Mouse (Mus musculus) mesoderm, embryonic 11.5 days (tissue): Measurements from ENCODE around the gene Gse1.

ENCODE experiments used
- DNase-seq: peaks from one replicate; pipeline ENCODE4 v3.0.0-alpha.2; 2012; ENCODE audit warnings: low read depth, low spot score

Gse1 gene

DNA sequence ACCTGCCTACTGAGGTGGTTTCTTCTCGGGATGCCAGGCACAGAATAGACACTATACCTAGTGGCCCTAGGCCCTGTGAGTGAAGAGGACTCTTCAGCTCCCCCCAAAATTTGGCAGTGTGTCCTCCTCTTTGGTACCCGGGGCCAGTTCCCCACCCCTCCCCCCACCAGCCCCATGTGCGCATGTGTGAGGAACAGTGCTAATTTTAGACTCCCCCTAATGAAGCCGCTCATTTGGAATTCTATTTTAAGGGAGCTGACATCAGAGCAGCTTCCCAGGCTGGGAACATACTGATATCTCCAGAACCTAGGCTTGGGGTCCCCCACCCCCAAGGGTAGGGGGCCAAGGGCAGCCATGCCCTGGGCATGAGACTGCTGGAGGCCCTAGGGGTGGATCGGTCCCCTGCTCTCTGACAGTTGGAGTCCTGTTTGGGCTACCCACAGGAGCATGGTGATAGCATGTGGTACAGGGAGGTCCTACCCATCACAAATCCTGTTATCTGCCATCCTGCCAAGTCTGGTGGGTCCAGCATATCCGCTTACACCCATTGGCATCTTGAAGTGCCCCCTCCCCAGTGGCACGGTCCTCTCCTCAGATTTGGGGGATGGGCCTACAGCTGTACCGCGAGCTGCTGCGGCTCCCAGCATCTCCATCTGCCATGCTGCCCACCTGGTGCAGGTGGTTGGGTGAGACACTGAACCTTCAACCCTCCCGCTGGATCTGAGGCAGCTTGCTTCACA is 322.9 kb downstream of the Gse1 start:
- DNase-seq: no peak

GRCm38 (mm10) chr8:120551677-120551980 is 323.4 kb downstream of the Gse1 start:
- DNase-seq: no peak

GRCm38 (mm10) chr8:120552509-120552908 is 324.3 kb downstream of the Gse1 start:
- no peak for DNase-seq

GRCm38 (mm10) chr8:120553441-120554123 is 325.3 kb downstream of the Gse1 start:
- no peak for DNase-seq

DNA sequence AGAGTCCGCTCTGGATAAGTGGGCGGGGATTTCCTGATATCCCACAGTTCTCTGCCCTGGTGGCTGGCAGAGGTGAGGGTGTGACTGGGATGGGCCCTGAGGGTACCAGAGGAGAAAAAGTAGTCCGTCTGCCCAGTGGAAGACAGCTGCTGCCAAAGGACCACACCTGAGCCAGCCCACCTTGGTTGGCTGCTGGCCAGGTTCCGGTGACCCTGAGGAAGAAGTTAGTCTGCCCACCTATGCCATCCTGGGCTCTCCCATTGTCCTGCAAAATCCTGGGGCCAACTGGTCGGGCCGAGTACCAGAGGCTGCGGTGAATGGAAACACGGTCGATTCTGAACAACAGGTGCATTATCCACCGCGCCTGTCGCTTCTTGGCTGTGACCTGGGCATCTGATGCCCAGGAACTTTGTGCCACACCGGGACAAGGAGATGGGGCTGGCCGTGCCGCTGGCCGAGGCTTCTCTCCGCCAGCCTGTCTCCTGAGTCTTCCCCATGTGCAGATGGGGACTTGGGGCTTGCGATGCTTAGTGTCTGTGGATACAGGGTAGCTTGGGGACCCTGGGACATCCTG is 326.3 kb downstream of the Gse1 start:
- no peak for DNase-seq

DNA sequence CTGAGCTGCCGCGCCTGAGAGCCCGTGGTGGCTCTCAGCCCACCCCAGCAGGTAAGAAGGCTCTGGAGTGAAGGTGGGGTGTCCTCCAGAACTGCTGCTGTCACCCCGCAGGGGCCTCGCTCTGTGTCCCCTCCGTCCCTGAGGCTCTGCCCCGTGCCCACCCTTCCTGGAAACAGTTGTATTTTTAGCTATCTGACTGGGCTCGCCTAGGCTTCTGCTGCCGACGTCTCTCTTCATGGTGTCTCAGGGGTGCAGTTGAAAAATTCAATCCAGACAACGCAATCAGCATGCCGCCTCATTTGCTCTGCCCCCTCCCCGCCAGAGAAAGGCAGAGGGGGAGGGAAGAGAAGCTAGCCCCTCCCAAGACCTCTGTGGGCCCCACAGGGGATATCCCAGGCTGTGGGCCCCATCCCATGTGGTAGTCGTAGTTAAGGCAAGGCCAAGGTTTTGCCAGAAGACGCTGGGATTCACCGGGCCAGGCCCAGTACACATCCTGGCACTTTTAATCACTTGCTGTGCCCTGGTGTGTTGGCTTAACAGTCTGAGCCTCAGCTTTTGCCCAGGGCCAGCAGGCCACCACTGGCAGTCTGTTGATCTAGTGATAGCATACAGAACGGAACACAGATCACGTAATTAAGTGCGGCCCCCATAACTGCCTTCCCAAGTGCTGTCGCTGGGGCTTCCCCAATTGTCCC is 328.1 kb downstream of the Gse1 start:
- no peak for DNase-seq

DNA sequence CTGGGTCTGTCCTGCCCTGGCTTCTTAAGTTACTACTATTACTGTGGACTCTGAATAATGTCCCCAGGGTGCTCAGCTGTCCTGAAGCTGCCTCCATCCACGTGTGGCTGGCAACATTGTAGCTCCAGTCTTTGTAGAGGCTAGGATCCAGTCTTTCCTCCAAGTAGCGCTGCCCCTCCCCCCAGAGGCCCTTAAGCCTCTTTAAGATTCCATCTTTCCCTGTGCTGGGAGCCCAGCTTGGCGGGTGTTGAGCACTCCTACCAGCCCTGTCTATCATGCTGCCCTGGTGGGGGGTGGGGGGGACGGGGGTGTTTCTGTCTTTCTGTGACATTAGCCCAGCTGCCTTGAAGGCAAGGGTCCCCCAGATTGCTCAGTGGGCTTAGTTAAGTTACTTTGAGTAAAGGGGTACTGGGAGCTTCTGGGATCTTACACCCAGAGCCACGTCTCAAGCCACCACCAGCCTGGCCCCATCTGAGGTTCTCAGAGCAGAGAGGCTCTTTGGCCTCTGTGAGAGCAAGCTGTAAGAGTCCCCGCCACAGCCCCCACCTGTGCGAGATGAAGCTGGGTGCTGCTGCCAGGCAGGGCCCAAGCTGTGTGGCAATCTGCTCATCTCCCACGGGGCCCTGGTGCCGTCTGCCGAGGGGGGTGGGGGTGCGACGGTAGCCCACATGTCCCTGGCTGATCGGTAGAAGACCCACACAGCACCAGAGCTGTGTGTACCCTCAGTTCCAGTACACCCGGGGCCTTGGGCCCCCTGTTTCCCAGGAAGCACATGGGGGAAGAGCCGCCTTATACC is 329.1 kb downstream of the Gse1 start:
- no peak for DNase-seq

GRCm38 (mm10) chr8:120558162-120558561 is 329.9 kb downstream of the Gse1 start:
- no peak for DNase-seq

DNA sequence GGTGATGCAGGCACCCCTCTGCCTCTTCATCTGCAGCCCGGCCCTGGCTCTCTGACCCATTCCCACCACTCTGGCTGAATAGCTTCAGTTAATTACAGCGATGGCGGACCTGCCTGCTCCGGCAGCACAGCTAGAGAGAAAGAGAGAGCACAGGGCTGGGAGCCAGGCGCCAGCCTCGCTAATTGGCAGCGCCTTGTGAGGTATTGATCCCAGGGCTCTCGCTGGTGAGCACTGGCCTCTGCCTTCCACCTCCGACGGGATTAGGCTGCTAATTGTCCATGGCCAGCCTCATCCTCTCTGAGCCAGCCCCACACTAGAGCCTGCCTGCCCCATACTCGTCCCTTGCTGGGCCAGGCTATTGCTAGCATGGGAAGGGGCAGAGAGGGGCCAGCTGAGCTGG is 331.4 kb downstream of the Gse1 start:
- DNase-seq: no peak

DNA sequence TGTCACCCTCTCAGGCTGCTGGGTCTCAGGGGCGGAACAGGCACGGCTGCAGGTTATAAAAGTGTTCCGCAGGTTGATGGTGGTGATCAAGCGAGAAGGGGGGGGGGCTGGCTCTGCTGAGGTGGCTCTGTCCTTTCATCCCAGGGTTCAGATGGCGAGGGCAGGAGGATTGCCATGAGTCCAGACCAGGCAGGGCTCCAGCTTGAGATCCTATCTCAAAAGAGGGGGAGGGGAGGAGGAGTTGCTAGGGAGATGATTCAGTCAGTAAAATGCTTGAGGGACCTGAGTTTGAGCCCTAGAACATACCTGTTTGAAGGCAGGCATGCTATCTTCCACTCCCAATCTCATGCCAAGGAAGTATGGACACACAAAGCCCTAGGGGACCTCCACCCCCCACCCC is 332.3 kb downstream of the Gse1 start:
- no peak for DNase-seq

- DNase-seq: no peak
Measured at GRCm38 (mm10) chr8:120561539-120562435, 333.5 kb downstream of the Gse1 start.

DNA sequence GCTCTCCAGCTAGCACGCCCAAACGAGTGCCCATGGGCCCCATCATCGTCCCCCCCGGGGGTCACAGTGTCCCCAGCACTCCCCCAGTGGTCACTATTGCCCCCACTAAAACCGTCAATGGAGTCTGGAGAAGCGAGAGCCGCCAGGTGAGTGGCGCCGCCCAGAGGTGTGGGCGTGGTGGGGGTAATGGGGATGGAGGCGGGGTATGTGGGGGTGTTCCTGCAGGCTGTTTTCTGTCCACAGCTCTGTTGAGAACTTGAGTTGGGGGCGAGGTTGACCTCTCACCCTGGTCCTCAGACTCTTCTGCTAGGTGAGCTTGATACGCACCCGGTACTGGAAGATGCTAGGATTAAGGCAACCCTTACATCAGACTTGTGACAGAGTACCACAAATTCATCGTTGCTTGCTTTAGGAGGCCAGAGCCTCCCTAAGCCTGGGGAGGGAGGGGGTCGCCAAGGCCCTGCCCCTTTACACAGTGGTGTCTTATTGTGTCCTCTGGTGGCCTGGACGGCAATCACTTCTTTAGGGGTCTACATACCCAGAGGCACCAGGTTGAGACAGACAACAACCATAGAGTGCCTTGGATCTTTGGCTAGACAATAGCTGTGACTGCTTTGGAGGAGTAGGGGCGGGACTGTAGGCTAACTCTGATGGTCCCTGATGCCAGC is 334.6 kb downstream of the Gse1 start:
- no peak for DNase-seq

DNA sequence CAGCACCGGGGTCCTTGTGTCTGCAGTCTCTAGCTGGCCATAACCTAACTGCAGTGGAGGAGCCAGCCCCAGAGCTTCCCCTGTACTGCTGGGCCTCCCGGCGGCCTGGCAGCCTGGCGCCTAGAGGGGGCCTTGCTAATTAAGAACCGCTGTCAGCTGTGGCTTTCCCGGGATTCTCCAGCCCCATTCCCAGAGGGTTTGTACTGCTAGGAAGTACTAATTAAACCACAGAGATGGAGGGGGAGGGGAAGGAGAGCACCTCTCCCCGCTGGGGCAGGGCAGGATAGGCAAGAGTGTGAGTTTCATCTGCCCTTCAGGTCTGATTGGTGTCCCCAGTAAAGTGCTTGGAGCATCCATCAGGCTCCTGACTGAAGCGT is 335.1 kb downstream of the Gse1 start:
- peak; percentile 57 for DNase-seq

DNA sequence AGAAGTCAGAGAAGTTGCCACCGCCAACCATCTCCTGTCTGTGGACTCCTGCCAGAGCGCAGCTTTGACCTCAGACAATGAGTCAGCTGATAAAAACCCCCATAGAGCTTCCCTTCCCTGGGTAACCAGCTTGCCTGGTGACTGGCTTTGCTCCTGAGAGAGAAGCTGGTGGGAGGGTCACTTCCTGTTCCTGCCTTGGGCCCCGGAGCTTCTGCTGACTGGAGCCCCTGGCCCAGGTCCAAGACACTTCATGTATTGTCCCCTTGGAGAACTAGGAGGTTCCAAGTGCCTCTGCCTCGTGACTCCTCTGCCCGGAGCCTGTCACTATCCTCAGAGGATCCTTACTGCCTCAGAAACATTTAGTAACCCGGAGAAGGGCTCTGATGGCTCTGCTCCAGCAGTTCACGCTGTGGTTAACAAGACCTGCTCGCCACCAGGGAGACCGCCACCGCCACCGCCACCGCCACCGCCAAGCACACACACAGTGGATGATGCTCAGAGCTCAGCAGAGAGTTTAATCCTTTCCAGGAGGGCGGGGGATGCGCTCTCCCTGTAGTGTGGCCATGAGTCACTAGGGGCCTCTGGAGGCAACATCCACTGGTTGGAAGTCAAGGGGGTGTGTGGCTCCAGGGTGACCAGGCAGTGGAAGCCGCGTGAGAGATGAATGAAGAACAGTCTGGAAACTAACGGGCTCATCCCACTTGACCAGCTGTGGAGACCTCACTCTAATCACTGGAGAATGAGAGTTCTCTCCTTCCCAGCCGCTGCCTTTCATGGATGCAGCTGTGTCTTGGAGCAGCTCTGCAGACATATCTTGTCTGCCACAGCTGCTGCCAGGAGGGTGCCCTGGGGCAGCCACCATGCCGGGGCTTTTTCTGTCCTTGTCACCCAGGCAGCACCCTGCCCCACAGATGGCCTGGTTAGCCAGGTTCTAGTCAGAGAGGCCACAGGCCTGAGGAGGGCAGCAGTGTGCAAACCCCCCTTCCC is 335.9 kb downstream of the Gse1 start:
- DNase-seq: peak; percentile 49

DNA sequence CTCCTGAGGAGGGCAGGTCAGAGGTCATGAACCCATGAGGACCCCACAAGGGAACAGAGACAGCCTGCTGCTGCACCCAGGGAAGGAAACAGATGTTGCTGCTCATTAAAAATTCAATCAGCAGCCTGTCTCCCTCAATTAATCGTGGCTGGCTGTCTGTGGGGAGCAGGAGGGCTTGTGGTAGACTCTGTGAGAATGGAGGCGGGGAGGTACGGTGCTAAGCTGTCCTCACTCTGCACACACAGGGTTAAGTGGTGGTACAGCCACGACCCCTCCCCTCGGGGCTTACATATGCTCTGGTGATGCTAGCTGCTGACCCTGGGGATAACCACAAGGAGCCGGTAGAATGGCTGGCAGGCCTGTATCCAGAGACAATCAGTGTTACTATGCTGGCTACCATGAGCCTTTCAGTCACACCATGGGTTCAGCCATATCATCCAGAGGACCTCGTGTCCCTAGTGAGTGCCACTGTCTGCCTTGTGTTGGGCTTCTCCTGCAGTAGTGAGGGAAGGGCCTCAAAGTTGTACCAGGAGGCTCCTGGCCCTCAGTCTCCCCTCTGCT is 337.0 kb downstream of the Gse1 start:
- peak; percentile 64 for DNase-seq

- DNase-seq: no peak
Measured at GRCm38 (mm10) chr8:120566681-120567080, 338.4 kb downstream of the Gse1 start.

- DNase-seq: no peak
Measured at GRCm38 (mm10) chr8:120567731-120568130, 339.5 kb downstream of the Gse1 start.

DNA sequence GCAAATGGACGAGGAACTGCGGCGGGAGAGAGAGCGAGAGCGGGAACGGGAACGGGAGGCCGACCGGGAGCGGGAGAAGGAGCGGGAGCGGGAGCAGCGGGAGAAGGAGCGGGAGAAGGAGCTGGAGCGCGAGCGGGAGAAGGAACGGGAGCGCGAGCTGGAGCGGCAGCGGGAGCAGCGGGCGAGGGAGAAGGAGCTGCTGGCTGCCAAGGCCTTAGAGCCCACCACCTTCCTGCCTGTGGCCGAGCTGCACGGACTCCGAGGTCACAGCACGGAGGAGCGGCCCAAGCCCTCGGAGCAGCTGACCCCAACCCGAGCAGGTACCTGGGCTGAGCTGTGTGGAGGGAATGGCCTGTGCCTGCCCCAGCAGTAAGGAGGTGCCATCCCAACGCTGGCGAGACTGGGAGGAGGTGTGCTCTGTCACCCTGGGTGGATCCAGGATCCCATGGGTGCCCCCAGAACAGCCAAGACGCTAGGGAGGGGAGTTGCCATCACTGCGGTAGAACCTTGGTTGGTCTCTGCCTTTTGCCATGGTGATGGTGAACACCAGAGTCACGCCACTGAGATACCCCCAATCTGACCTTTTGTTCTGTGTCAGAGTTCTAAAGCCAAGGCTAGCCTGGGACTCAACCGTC is 340.0 kb downstream of the Gse1 start:
- DNase-seq: no peak
